Mouse (Mus musculus): ENCODE data around the gene Mthfd1l. TPM values are rescaled to one million over a fixed set of nuclear protein-coding genes. Genes with fewer than 3 reads are reported as not detected.
"Not testable (repeated sequence)": the region's sequence is repeated elsewhere in the genome, so short reads cannot be mapped to it uniquely, and the experiment has no call there.

The Mthfd1l gene
- polyA plus RNA-seq, 1 experiment from 2014 or later = 9.2 TPM

DNA sequence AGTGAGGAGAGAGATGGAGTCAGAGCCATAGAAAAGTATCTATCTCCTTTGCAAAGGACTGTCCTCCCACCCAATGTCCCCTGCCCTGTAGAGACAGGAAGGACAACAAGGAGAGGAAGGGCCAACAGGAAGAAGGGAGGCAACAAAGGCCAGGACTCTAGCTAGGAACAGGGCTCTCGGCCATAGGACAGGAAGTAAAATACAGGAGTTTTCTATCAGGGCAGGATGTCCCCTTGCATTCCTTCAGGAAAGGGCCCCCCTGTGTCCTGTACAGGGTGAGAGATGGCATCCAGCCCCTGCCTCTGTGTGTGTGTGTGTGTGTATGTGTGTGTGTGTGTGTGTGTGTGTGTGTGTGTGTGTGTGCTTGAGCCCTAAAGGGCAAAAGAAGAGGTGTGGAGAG, 209.0 kb downstream of the Mthfd1l start:
- 68% methylated on average over 1 of the region's 1 CpGs for WGBS
- Histone ChIP-seq H3K4me3 (no peak overlapping the region), H3K9me3 (no peaks in the 10 kb centered on the region), H3K27me3 (replicated peaks) (no peaks in the 10 kb centered on the region), H3K9ac (no peak overlapping the region), H3K4me2 (replicated peaks) (no peak overlapping the region), H3K4me1 (no peaks in the 10 kb centered on the region), H3K27ac (no peak overlapping the region), H3K36me3 (no peaks in the 10 kb centered on the region)
- ATAC-seq (ENCODE audit: low FRiP score, low read depth) = no peak

DNA sequence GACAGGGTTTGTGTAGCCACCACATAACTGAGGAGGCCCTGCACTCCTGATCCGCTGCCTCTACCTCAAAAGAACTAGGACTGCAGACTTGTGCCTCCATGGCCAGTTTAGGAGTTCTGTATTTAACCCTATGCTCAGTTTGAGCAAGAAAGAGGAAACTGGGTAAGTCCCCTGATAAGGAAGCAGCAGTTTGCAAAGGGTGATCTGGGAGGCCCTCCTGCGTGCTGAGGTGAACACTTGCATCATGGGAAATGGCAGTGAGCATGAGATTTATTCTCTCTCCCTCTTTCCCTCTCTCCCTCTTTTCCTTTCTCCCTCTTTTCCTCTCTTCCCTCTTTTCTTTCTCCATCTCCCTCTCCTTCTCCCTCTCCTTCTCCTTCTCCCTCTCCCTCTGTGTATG, 209.5 kb downstream of the Mthfd1l start:
- H3K27ac ChIP-seq = no peak overlapping the region
- 79% methylated on average over 2 of the region's 2 CpGs for WGBS

GRCm38 (mm10) chr10:4188614-4189402, 215.9 kb downstream of the Mthfd1l start:
- no peaks in the 10 kb centered on the region for H3K27me3 ChIP-seq (replicated peaks)
- ATAC-seq (ENCODE audit: low FRiP score, low read depth) = peak; percentile 58; the same call in 1 of the 2 replicates
- H3K36me3 ChIP-seq = no peaks in the 10 kb centered on the region
- peaks cover 5% of the 10 kb centered on the region; the same call in 1 of the 2 replicates for H3K4me1 ChIP-seq
- WGBS = 75% methylated on average over 18 of the region's 18 CpGs
- no peak overlapping the region for H3K4me3 ChIP-seq
- H3K27ac ChIP-seq = no peak overlapping the region
- H3K9me3 ChIP-seq = no peaks in the 10 kb centered on the region
- no peak overlapping the region for H3K9ac ChIP-seq
- H3K4me2 ChIP-seq (replicated peaks) = no peak overlapping the region

More for the DNA sequence above, 209.5 kb downstream of the Mthfd1l start:
- Histone ChIP-seq H3K4me2 (replicated peaks) (no peak overlapping the region), H3K36me3 (no peaks in the 10 kb centered on the region), H3K27me3 (replicated peaks) (no peaks in the 10 kb centered on the region), H3K4me3 (no peak overlapping the region), H3K9me3 (no peaks in the 10 kb centered on the region), H3K4me1 (no peaks in the 10 kb centered on the region), H3K9ac (no peak overlapping the region)
- no peak for ATAC-seq (ENCODE audit: low FRiP score, low read depth)

DNA sequence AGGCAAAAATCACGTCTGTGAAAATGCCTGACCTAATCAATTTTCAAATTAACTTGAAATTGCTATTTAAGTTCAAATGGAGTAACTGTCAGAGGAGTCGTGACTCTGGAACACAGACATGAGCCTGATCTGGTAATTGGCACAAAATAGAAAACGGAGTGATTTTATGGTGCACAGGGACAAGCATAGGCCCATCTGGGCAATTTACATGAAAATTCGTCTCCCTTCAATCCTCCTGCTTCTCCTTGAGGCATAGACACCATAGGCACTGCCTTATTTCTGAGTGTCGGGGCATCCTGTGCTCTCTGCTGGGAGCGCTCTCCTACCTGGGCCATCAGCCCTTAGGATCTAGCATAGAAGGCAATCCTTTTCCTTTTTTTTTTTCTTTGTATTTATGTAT, 216.5 kb downstream of the Mthfd1l start:
- ATAC-seq (ENCODE audit: low FRiP score, low read depth) = peak; percentile 65; the same call in 1 of the 2 replicates
- Histone ChIP-seq H3K9ac (no peak overlapping the region), H3K4me2 (replicated peaks) (no peak overlapping the region), H3K27ac (0 out of 2 replicates have a peak overlapping the region, but pooled peaks have one; percentile 4), H3K27me3 (replicated peaks) (no peaks in the 10 kb centered on the region), H3K4me1 (peaks cover 5% of the 10 kb centered on the region; the same call in 1 of the 2 replicates), H3K36me3 (no peaks in the 10 kb centered on the region), H3K4me3 (no peak overlapping the region), H3K9me3 (no peaks in the 10 kb centered on the region)
- WGBS = 60% methylated on average over 6 of the region's 6 CpGs

DNA sequence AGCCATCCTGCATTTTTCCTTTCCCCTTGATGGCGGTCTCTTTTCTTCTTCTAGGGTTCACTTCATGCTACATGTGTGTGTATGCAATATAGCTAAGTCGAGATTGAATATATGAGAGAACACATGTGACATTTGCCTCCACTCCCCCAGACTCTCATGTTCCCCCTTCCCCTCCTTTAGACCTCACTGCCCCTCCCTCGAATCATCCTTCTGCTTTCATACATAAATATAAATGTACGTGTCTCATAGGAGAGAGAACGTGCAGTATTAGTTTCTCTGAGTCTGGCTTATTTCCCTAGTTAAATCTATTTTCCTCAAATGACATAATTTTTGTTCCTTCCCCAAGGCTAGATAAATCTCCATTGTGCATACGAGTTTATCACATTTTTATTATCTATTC, 226.1 kb downstream of the Mthfd1l start:
- Histone ChIP-seq H3K9me3 (0 out of 2 replicates have a peak, but pooled peaks cover 2% of the 10 kb centered on the region), H3K9ac (no peak overlapping the region), H3K4me3 (no peak overlapping the region), H3K27ac (no peak overlapping the region), H3K27me3 (replicated peaks) (no peaks in the 10 kb centered on the region), H3K4me1 (no peaks in the 10 kb centered on the region), H3K36me3 (no peaks in the 10 kb centered on the region), H3K4me2 (replicated peaks) (no peak overlapping the region)
- 83% methylated on average over 6 of the region's 6 CpGs for WGBS
- ATAC-seq (ENCODE audit: low FRiP score, low read depth) = no peak

DNA sequence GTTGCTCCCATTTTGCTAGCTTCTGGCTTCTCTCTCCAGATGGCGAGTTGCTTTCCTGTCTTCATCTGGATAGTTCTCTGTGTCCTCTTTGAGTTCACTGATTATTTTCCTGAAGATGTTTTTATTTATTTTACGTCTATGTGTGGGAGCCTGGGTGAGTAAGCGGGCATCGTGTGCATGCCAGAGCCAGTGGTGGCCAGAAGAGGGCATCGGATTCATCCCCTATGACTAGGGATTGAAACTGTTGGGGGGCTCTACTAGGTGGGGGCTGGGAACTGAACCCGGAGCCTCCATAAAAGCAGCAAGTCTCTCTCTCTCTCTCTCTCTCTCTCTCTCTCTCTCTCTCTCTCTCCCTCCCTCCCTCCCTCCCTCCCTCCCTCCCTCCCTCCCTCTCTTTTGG, 227.0 kb downstream of the Mthfd1l start:
- H3K4me1 ChIP-seq = no peaks in the 10 kb centered on the region

GRCm38 (mm10) chr10:4200546-4201104, 227.7 kb downstream of the Mthfd1l start:
- WGBS = 89% methylated on average over 5 of the region's 5 CpGs
- Histone ChIP-seq H3K27ac (no peak overlapping the region), H3K4me3 (no peak overlapping the region), H3K4me1 (no peaks in the 10 kb centered on the region), H3K4me2 (replicated peaks) (no peak overlapping the region), H3K9me3 (0 out of 2 replicates have a peak, but pooled peaks cover 2% of the 10 kb centered on the region), H3K36me3 (no peaks in the 10 kb centered on the region), H3K9ac (no peak overlapping the region), H3K27me3 (replicated peaks) (no peaks in the 10 kb centered on the region)
- no peak for ATAC-seq (ENCODE audit: low FRiP score, low read depth)

More for the DNA sequence above, 227.0 kb downstream of the Mthfd1l start:
- no peak for ATAC-seq (ENCODE audit: low FRiP score, low read depth)
- H3K4me3 ChIP-seq = no peak overlapping the region
- no peaks in the 10 kb centered on the region for H3K27me3 ChIP-seq (replicated peaks)
- H3K4me2 ChIP-seq (replicated peaks) = no peak overlapping the region
- 0 out of 2 replicates have a peak, but pooled peaks cover 2% of the 10 kb centered on the region for H3K9me3 ChIP-seq
- H3K9ac ChIP-seq = no peak overlapping the region
- no peak overlapping the region for H3K27ac ChIP-seq
- no peaks in the 10 kb centered on the region for H3K36me3 ChIP-seq
- WGBS = 81% methylated on average over 6 of the region's 6 CpGs

DNA sequence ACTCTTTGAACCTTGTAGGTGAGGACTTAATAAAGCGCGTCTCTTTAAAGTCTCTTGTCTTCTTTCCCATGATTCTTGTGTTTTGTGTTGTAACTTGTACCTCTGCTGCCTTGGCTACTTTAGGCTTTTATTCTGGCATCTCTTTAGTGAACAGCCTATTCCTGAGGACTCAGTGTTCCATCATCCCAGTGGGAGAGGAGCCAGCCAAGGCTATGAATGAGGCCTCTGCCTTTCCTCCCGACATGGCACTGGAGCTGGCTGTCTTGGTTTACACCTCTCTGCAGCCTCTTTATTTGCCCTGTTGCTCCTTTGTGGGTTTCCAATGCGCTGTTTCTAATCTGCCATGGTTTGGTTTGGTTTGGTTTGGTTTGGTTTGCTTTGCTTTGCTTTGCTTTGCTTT, 228.2 kb downstream of the Mthfd1l start:
- no peak for ATAC-seq (ENCODE audit: low FRiP score, low read depth)
- Histone ChIP-seq H3K9me3 (0 out of 2 replicates have a peak, but pooled peaks cover 2% of the 10 kb centered on the region), H3K4me1 (no peaks in the 10 kb centered on the region), H3K4me3 (no peak overlapping the region), H3K9ac (no peak overlapping the region), H3K36me3 (no peaks in the 10 kb centered on the region), H3K27ac (no peak overlapping the region), H3K27me3 (replicated peaks) (no peaks in the 10 kb centered on the region), H3K4me2 (replicated peaks) (no peak overlapping the region)
- WGBS = 91% methylated on average over 4 of the region's 4 CpGs

DNA sequence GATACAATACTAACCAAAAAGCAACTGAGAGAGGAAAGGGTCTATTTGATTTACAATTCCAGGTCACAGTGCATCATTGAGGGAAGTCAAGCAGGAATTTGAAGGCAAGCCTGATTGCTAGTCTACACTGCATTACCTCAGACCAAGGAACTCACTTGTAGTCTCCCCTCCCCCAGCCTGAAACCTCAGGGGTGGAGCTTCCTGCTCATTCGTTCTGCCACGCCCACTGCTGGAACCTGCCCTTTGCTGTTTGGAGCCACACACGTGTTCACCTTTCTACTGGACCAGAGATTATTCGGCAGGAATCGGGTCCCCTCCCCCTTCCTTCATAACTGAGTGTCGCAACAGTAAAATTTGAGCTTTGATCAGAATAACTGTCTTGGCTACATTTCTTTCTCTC, 230.7 kb downstream of the Mthfd1l start:
- H3K4me3 ChIP-seq; H3K27ac ChIP-seq; H3K4me1 ChIP-seq; ATAC-seq (ENCODE audit: low FRiP score, low read depth); H3K36me3 ChIP-seq; H3K4me2 ChIP-seq (replicated peaks); H3K27me3 ChIP-seq (replicated peaks); H3K9ac ChIP-seq; H3K9me3 ChIP-seq: not testable (repeated sequence)
- WGBS = 66% methylated on average over 6 of the region's 6 CpGs

GRCm38 (mm10) chr10:4209040-4209439, 236.1 kb downstream of the Mthfd1l start:
- ATAC-seq (ENCODE audit: low FRiP score, low read depth) = no peak
- Histone ChIP-seq H3K4me3 (no peak overlapping the region), H3K4me2 (replicated peaks) (no peak overlapping the region), H3K4me1 (no peaks in the 10 kb centered on the region), H3K36me3 (no peaks in the 10 kb centered on the region), H3K9ac (no peak overlapping the region), H3K27me3 (replicated peaks) (no peaks in the 10 kb centered on the region), H3K27ac (no peak overlapping the region), H3K9me3 (no peaks in the 10 kb centered on the region)
- 81% methylated on average over 15 of the region's 15 CpGs for WGBS

- 47% methylated on average over 24 of the region's 24 CpGs for WGBS
- Histone ChIP-seq H3K4me1 (no peaks in the 10 kb centered on the region), H3K9ac (no peak overlapping the region), H3K9me3 (no peaks in the 10 kb centered on the region), H3K36me3 (no peaks in the 10 kb centered on the region), H3K27ac (no peak overlapping the region), H3K4me3 (no peak overlapping the region), H3K4me2 (replicated peaks) (peak overlapping the region; percentile 30), H3K27me3 (replicated peaks) (no peaks in the 10 kb centered on the region)
- ATAC-seq (ENCODE audit: low FRiP score, low read depth) = no peak
Observed at GRCm38 (mm10) chr10:4210313-4211066, 237.6 kb downstream of the Mthfd1l start.

- Histone ChIP-seq H3K4me2 (replicated peaks) (peak overlapping the region; percentile 30; the same call in 1 of the 2 replicates), H3K4me3 (no peak overlapping the region), H3K36me3 (no peaks in the 10 kb centered on the region), H3K27me3 (replicated peaks) (no peaks in the 10 kb centered on the region), H3K4me1 (no peaks in the 10 kb centered on the region), H3K9me3 (no peaks in the 10 kb centered on the region), H3K27ac (no peak overlapping the region), H3K9ac (no peak overlapping the region)
- no peak for ATAC-seq (ENCODE audit: low FRiP score, low read depth)
- 88% methylated on average over 4 of the region's 4 CpGs for WGBS
Observed at GRCm38 (mm10) chr10:4211067-4211447, 238.1 kb downstream of the Mthfd1l start.

Data from neural tube, embryonic 12.5 days (tissue).